Comparison of ENCODE assay signal across 22 mouse cellular contexts in genomic region chr2:20826258-20826657, GRCm38 (mm10).
"Had no signal": no experiment of that assay in that cellular context is flagged by ENCODE, and none has a peak within 500 bp of the region (broad histone marks: within the 10 kb centered on the region; RNA-seq: fewer than 3 reads in every experiment).

No protein-coding gene starts in this region.

- H3K27me3 ChIP-seq: limb, embryonic 13.5 days; liver, embryonic 12.5 days; liver, embryonic 15.5 days; lung, embryonic 15.5 days; megakaryocyte, embryonic 14.5 days; midbrain, embryonic 13.5 days; neural tube, embryonic 13.5 days had no signal

- ATAC-seq: liver, embryonic 12.5 days; midbrain, embryonic 13.5 days; midbrain, embryonic 16.5 days had no signal

- H3K4me2 ChIP-seq: limb, embryonic 13.5 days; liver, embryonic 12.5 days; liver, embryonic 15.5 days; lung, embryonic 15.5 days; midbrain, embryonic 13.5 days; neural tube, embryonic 13.5 days had no signal

- H3K9me3 ChIP-seq: limb, embryonic 13.5 days; liver, embryonic 12.5 days; liver, embryonic 15.5 days; lung, embryonic 15.5 days; megakaryocyte, embryonic 14.5 days; midbrain, embryonic 10.5 days; midbrain, embryonic 13.5 days; neural tube, embryonic 13.5 days had no signal

- H3K4me1 ChIP-seq: limb, embryonic 13.5 days; liver, embryonic 12.5 days; liver, embryonic 15.5 days; lung, embryonic 15.5 days; megakaryocyte, embryonic 14.5 days; midbrain, embryonic 10.5 days; midbrain, embryonic 13.5 days; neural tube, embryonic 13.5 days had no signal

- H3K9ac ChIP-seq: limb, embryonic 13.5 days; liver, embryonic 12.5 days; liver, embryonic 15.5 days; lung, embryonic 15.5 days; midbrain, embryonic 13.5 days; neural tube, embryonic 13.5 days had no signal

- DNase-seq: kidney, postnatal 25 days; left cerebral cortex, postnatal 4 days; liver; lung, adult 18-20 months; lung, postnatal 10 days; lung, postnatal 36 days; retina, postnatal 1 day; right cerebral cortex, postnatal 25 days; thymus, adult 2 months; thymus, postnatal 14 days; thymus, postnatal 4 days had no signal

- H3K27ac ChIP-seq: kidney, postnatal 0 days; limb, embryonic 13.5 days; liver, embryonic 12.5 days; liver, embryonic 15.5 days; lung, embryonic 15.5 days; midbrain, embryonic 10.5 days; midbrain, embryonic 13.5 days; neural tube, embryonic 13.5 days had no signal

- H3K36me3 ChIP-seq: limb, embryonic 13.5 days; liver, embryonic 12.5 days; liver, embryonic 15.5 days; lung, embryonic 15.5 days; midbrain, embryonic 10.5 days; midbrain, embryonic 13.5 days; neural tube, embryonic 13.5 days had no signal

- H3K4me3 ChIP-seq: limb, embryonic 13.5 days; liver, embryonic 12.5 days; liver, embryonic 15.5 days; lung, embryonic 15.5 days; megakaryocyte, embryonic 14.5 days; midbrain, embryonic 10.5 days; midbrain, embryonic 13.5 days; myocyte; neural tube, embryonic 13.5 days had no signal
